Mouse (Mus musculus) liver, embryonic 15.5 days (tissue): ENCODE data around the gene Chad. TPM values are rescaled to one million over a fixed set of nuclear protein-coding genes. Genes with fewer than 3 reads are reported as not detected.

ENCODE experiments used
- polyA plus RNA-seq: library from polyadenylated mRNA; unstranded; fragments of >200 nt; fragmentation: Nextera tagmentation; extraction: Ambion mirVana; gene quantifications from 2 replicates; pipeline ENCODE4 v1.2.1, GENCODE M21; 2015

The Chad gene
- polyA plus RNA-seq, 1 experiment from 2014 or later, result 0.38 TPM

Other genes with a start within 250 kb of the Chad start
- 35.5 and 36.8 TPM in 2 replicates for gene Luc7l3, start 243.1 kb upstream of the Chad start, polyA plus RNA-seq
- 7.4 and 9.0 TPM in 2 replicates for gene Ankrd40, start 237.0 kb upstream of the Chad start, polyA plus RNA-seq
- 8.4 TPM in 2 replicates for gene Abcc3, start 172.1 kb upstream of the Chad start, polyA plus RNA-seq
- 2.3 and 2.7 TPM in 2 replicates for gene Cacna1g, start 90.8 kb upstream of the Chad start, polyA plus RNA-seq
- not detected in 2 replicates for gene Spata20, start 78.9 kb upstream of the Chad start, polyA plus RNA-seq
- 0.09 and 0.15 TPM in 2 replicates for gene Epn3, start 65.1 kb upstream of the Chad start, polyA plus RNA-seq
- 0.09 TPM in 1 of 2 replicates, not detected in the other for gene Mycbpap, start 43.3 kb upstream of the Chad start, polyA plus RNA-seq
- 1.0 and 1.1 TPM in 2 replicates for gene Rsad1, start 15.8 kb upstream of the Chad start, polyA plus RNA-seq
- gene Acsf2, start 36.8 kb downstream of the Chad start, polyA plus RNA-seq, result 1.3 and 1.4 TPM in 2 replicates
- gene Lrrc59, start 64.7 kb downstream of the Chad start, polyA plus RNA-seq, result 91.3 and 93.2 TPM in 2 replicates
- 54.7 and 59.9 TPM in 2 replicates for gene Mrpl27, start 88.7 kb downstream of the Chad start, polyA plus RNA-seq
- 11.0 and 13.6 TPM in 2 replicates for gene Eme1, start 88.9 kb downstream of the Chad start, polyA plus RNA-seq
- 2.8 and 3.7 TPM in 2 replicates for gene Xylt2, start 112.5 kb downstream of the Chad start, polyA plus RNA-seq
- not detected in 2 replicates for gene Gm11541, start 139.5 kb downstream of the Chad start, polyA plus RNA-seq
- gene Cdc34b, start 176.7 kb downstream of the Chad start, polyA plus RNA-seq, result not detected in 2 replicates
- not detected in 2 replicates for gene Tmem92, start 217.7 kb downstream of the Chad start, polyA plus RNA-seq